Mouse (Mus musculus) heart, adult 8-10 months (tissue): ENCODE data around the gene Asap3. TPM values are rescaled to one million over a fixed set of nuclear protein-coding genes. Genes with fewer than 3 reads are reported as not detected.

Experiments
- DNase-seq: peaks from one replicate; pipeline ENCODE4 v3.0.0; 2022; ENCODE audit warnings: low spot score
- total RNA-seq, 4 experiments: library from RNA; stranded (reverse); gene quantifications; 2 replicates each; pipeline ENCODE4 v1.2.4; 2022

Gene Asap3
- total RNA-seq, 4 experiments from 2014 or later, result 6.8 to 12.6 (median 9.1) TPM

DNA sequence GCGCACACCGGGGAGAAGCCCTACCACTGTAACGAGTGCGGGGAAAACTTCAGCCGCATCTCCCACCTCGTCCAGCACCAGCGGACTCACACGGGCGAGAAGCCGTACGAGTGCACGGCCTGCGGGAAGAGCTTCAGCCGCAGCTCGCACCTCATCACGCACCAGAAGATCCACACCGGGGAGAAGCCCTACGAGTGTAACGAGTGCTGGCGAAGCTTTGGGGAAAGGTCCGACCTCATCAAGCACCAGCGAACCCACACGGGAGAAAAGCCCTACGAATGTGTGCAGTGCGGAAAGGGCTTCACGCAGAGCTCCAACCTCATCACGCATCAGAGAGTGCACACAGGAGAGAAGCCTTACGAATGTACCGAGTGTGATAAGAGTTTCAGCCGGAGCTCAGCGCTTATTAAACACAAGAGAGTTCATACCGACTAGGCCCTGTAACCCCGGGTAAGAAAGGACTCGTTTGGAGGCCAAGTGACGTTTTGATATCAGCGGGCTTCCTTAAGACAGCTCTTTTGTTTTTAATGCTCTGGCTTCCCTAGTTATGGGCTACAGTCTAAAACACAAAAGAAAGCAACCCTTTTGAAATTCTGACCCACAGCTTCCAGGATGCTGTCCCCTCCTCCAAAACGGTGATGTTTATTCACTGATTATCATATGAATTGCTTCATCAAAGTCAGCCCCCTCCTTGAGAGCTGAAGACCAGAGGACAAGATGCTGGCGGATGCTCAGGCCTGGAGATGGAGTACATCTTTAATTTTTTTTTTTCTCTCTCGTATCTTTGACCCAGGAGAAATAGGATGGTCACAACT, 84.8 kb downstream of the Asap3 start:
- DNase-seq, result no peak

DNA sequence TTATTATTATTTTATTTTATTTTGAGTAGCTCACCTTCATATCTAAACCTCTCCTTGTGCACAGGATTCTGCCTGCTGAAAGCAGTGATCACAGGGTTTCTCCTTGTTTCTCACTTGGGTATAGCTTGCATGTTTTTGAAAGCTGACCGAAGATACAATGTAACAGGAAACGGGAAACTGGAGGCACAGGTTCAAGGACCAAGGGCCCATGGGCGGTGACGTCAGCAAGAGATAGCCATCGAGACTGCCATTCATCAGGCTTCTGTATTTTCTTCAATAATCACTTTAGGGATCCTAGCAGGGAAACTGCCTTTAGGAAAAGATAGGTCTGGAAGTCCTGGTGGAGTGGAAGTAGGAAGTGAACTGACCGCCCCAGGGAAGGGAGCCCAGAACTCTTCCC, 85.5 kb downstream of the Asap3 start:
- DNase-seq, result no peak

Other genes starting within 250 kb of the Asap3 start
- gene Gale, start 242.6 kb upstream of the Asap3 start, total RNA-seq, result 1 to 10 TPM; 1.2 to 3.2 (median 1.6) TPM
- gene Lypla2, start 233.7 kb upstream of the Asap3 start, total RNA-seq, result 10 to 100 TPM; 32.5 to 38.4 (median 35.9) TPM
- 10 to 100 TPM; 20.8 to 23.4 (median 21.6) TPM for gene Pithd1, start 219.1 kb upstream of the Asap3 start, total RNA-seq
- gene Eloa, start 184.6 kb upstream of the Asap3 start, total RNA-seq, result 10 to 100 TPM; 32.2 to 33.9 (median 33.1) TPM
- gene Rpl11, start 152.9 kb upstream of the Asap3 start, total RNA-seq, result 100 to 1,000 TPM; 238 to 318 (median 274) TPM
- 10 to 100 TPM; 41.4 to 71.3 (median 61.6) TPM for gene Id3, start 62.9 kb upstream of the Asap3 start, total RNA-seq
- gene E2f2, start 34.0 kb upstream of the Asap3 start, total RNA-seq, result 1 to 10 TPM in 1 of 4 experiments, under 1 TPM in 3; 0.38 to 2.1 (median 0.59) TPM
- 100 to 1,000 TPM; 142 to 162 (median 148) TPM for gene Tcea3, start 41.4 kb downstream of the Asap3 start, total RNA-seq
- gene Zfp46, start 78.3 kb downstream of the Asap3 start, total RNA-seq, result 10 to 100 TPM; 31.3 to 46.4 (median 39.0) TPM
- 10 to 100 TPM; 34.6 to 47.6 (median 41.4) TPM for gene Hnrnpr, start 104.6 kb downstream of the Asap3 start, total RNA-seq
- not detected for gene Htr1d, start 217.2 kb downstream of the Asap3 start, total RNA-seq